Mouse (Mus musculus) megakaryocyte, embryonic 14.5 days (primary cell): Measurements from ENCODE around the gene Mtus2.

Source experiments
- FLI1 ChIP-seq: IDR thresholded peaks from 2 replicates; pipeline ENCODE4 v1.6.1; 2012; ENCODE audit warnings: low read length, inconsistent platforms, mixed read lengths
- GATA1 ChIP-seq: IDR thresholded peaks from 3 replicates; pipeline ENCODE4 v1.6.1; 2012; ENCODE audit warnings: mixed read lengths, low read length, inconsistent platforms, borderline replicate concordance

GRCm38 (mm10) chr5:148355822-148356221 is 398.7 kb downstream of the Mtus2 start:
- TF ChIP-seq GATA1 (no peak), FLI1 (no peak)
